Mouse (Mus musculus): ENCODE results near the gene Acbd6. TPM values are rescaled to one million over a fixed set of nuclear protein-coding genes. Genes with fewer than 3 reads are reported as not detected.
A peak's percentile ranks its signal among the peaks of the same experiment; 100 is the strongest.

Acbd6 gene
- polyA plus RNA-seq, 1 experiment from 2014 or later = 83.6 TPM

- H3K36me3 ChIP-seq = no peaks in the 10 kb centered on the region
- H3K9me3 ChIP-seq = no peaks in the 10 kb centered on the region
- no peak overlapping the region for H3K27ac ChIP-seq
- H3K27me3 ChIP-seq (ENCODE audit: insufficient read depth, poor library complexity, severe bottlenecking) = no peaks in the 10 kb centered on the region
- peaks cover 7% of the 10 kb centered on the region; the same call in 1 of the 2 replicates for H3K4me1 ChIP-seq (replicated peaks)
- DNase-seq (ENCODE audit: low spot score) = no peak
- whole genome bisulfite sequencing = 89% methylated on average over 15 of the region's 15 CpGs
- no peak overlapping the region for H3K4me3 ChIP-seq
These were observed 128.9 kb downstream of the Acbd6 start for GRCm38 (mm10) chr1:155686816-155687215.

- Histone ChIP-seq H3K36me3 (no peaks in the 10 kb centered on the region), H3K27ac (no peak overlapping the region), H3K9me3 (no peaks in the 10 kb centered on the region), H3K4me1 (replicated peaks) (no peaks in the 10 kb centered on the region), H3K4me3 (no peak overlapping the region), H3K27me3 (ENCODE audit: insufficient read depth, poor library complexity, severe bottlenecking) (no peaks in the 10 kb centered on the region)
- 79% methylated on average over 4 of the region's 4 CpGs for WGBS
- no peak for DNase-seq (ENCODE audit: low spot score)
These were observed 131.2 kb downstream of the Acbd6 start for GRCm38 (mm10) chr1:155689141-155689540.

GRCm38 (mm10) chr1:155689558-155689957 lies 131.6 kb downstream of the Acbd6 start:
- 86% methylated on average over 5 of the region's 5 CpGs for WGBS
- H3K36me3 ChIP-seq = no peaks in the 10 kb centered on the region

GRCm38 (mm10) chr1:155692230-155692629 lies 134.3 kb downstream of the Acbd6 start:
- Histone ChIP-seq H3K4me3 (no peak overlapping the region), H3K27me3 (ENCODE audit: insufficient read depth, poor library complexity, severe bottlenecking) (no peaks in the 10 kb centered on the region), H3K36me3 (no peaks in the 10 kb centered on the region), H3K27ac (no peak overlapping the region), H3K4me1 (replicated peaks) (no peaks in the 10 kb centered on the region), H3K9me3 (no peaks in the 10 kb centered on the region)
- DNase-seq (ENCODE audit: low spot score) = no peak
- 91% methylated on average over 6 of the region's 6 CpGs for WGBS

More at GRCm38 (mm10) chr1:155689558-155689957, 131.6 kb downstream of the Acbd6 start:
- H3K9me3 ChIP-seq = no peaks in the 10 kb centered on the region
- DNase-seq (ENCODE audit: low spot score) = no peak
- H3K27ac ChIP-seq = no peak overlapping the region
- H3K4me1 ChIP-seq (replicated peaks) = no peaks in the 10 kb centered on the region
- H3K27me3 ChIP-seq (ENCODE audit: insufficient read depth, poor library complexity, severe bottlenecking) = no peaks in the 10 kb centered on the region
- H3K4me3 ChIP-seq = no peak overlapping the region

GRCm38 (mm10) chr1:155693026-155693425 lies 135.1 kb downstream of the Acbd6 start:
- no peak overlapping the region for H3K27ac ChIP-seq
- no peaks in the 10 kb centered on the region for H3K36me3 ChIP-seq
- no peaks in the 10 kb centered on the region for H3K27me3 ChIP-seq (ENCODE audit: insufficient read depth, poor library complexity, severe bottlenecking)
- H3K4me3 ChIP-seq = no peak overlapping the region
- WGBS = 91% methylated on average over 11 of the region's 11 CpGs
- 0 out of 2 replicates have a peak, but pooled peaks cover 2% of the 10 kb centered on the region for H3K4me1 ChIP-seq (replicated peaks)
- no peak for DNase-seq (ENCODE audit: low spot score)
- H3K9me3 ChIP-seq = no peaks in the 10 kb centered on the region

- WGBS = 64% methylated on average over 5 of the region's 5 CpGs
- Histone ChIP-seq H3K4me1 (replicated peaks) (peaks cover 5% of the 10 kb centered on the region), H3K27ac (no peak overlapping the region), H3K9me3 (no peaks in the 10 kb centered on the region), H3K4me3 (no peak overlapping the region), H3K36me3 (no peaks in the 10 kb centered on the region), H3K27me3 (ENCODE audit: insufficient read depth, poor library complexity, severe bottlenecking) (no peaks in the 10 kb centered on the region)
- DNase-seq (ENCODE audit: low spot score) = no peak
These were observed 135.5 kb downstream of the Acbd6 start for GRCm38 (mm10) chr1:155693443-155693842.

GRCm38 (mm10) chr1:155698373-155699159 lies 140.6 kb downstream of the Acbd6 start:
- Histone ChIP-seq H3K4me3 (no peak overlapping the region), H3K9me3 (no peaks in the 10 kb centered on the region), H3K36me3 (no peaks in the 10 kb centered on the region), H3K4me1 (replicated peaks) (peaks cover 7% of the 10 kb centered on the region), H3K27ac (no peak overlapping the region), H3K27me3 (ENCODE audit: insufficient read depth, poor library complexity, severe bottlenecking) (no peaks in the 10 kb centered on the region)
- DNase-seq (ENCODE audit: low spot score) = no peak
- 69% methylated on average over 17 of the region's 17 CpGs for WGBS

- H3K27ac ChIP-seq = no peak overlapping the region
- H3K9me3 ChIP-seq = no peaks in the 10 kb centered on the region
- H3K27me3 ChIP-seq (ENCODE audit: insufficient read depth, poor library complexity, severe bottlenecking) = 0 out of 2 replicates have a peak, but pooled peaks cover 4% of the 10 kb centered on the region
- peaks cover 21% of the 10 kb centered on the region for H3K4me1 ChIP-seq (replicated peaks)
- H3K4me3 ChIP-seq = no peak overlapping the region
- no peaks in the 10 kb centered on the region for H3K36me3 ChIP-seq
- DNase-seq (ENCODE audit: low spot score) = no peak
These were observed 143.0 kb downstream of the Acbd6 start for GRCm38 (mm10) chr1:155700886-155701285.

GRCm38 (mm10) chr1:155703191-155703680 lies 145.3 kb downstream of the Acbd6 start:
- WGBS = 87% methylated on average over 5 of the region's 5 CpGs
- no peak for DNase-seq (ENCODE audit: low spot score)

GRCm38 (mm10) chr1:155704182-155704581 lies 146.3 kb downstream of the Acbd6 start:
- Histone ChIP-seq H3K27ac (peak overlapping the region; percentile 30; the same call in 1 of the 2 replicates), H3K9me3 (no peaks in the 10 kb centered on the region), H3K4me1 (replicated peaks) (peaks cover 19% of the 10 kb centered on the region; the same call in 1 of the 2 replicates), H3K4me3 (no peak overlapping the region), H3K27me3 (ENCODE audit: insufficient read depth, poor library complexity, severe bottlenecking) (0 out of 2 replicates have a peak, but pooled peaks cover 4% of the 10 kb centered on the region), H3K36me3 (no peaks in the 10 kb centered on the region)
- WGBS = 57% methylated on average over 5 of the region's 5 CpGs
- peak; percentile 34 for DNase-seq (ENCODE audit: low spot score)

More at GRCm38 (mm10) chr1:155703191-155703680, 145.3 kb downstream of the Acbd6 start:
- Histone ChIP-seq H3K27ac (no peak overlapping the region; the same call in 1 of the 2 replicates), H3K27me3 (ENCODE audit: insufficient read depth, poor library complexity, severe bottlenecking) (0 out of 2 replicates have a peak, but pooled peaks cover 4% of the 10 kb centered on the region), H3K4me1 (replicated peaks) (peaks cover 21% of the 10 kb centered on the region), H3K36me3 (no peaks in the 10 kb centered on the region), H3K4me3 (no peak overlapping the region), H3K9me3 (no peaks in the 10 kb centered on the region)

GRCm38 (mm10) chr1:155713306-155713705 lies 155.4 kb downstream of the Acbd6 start:
- H3K4me1 ChIP-seq (replicated peaks) = peaks cover 6% of the 10 kb centered on the region; the same call in 1 of the 2 replicates
- 70% methylated on average over 2 of the region's 2 CpGs for WGBS
- no peaks in the 10 kb centered on the region for H3K9me3 ChIP-seq
- no peak for DNase-seq (ENCODE audit: low spot score)
- H3K36me3 ChIP-seq = no peaks in the 10 kb centered on the region
- H3K4me3 ChIP-seq = no peak overlapping the region
- H3K27me3 ChIP-seq (ENCODE audit: insufficient read depth, poor library complexity, severe bottlenecking) = peaks cover 24% of the 10 kb centered on the region
- no peak overlapping the region for H3K27ac ChIP-seq

- no peaks in the 10 kb centered on the region for H3K9me3 ChIP-seq
- H3K27ac ChIP-seq = no peak overlapping the region
- H3K27me3 ChIP-seq (ENCODE audit: insufficient read depth, poor library complexity, severe bottlenecking) = peaks cover 44% of the 10 kb centered on the region
- no peak for DNase-seq (ENCODE audit: low spot score)
- peaks cover 16% of the 10 kb centered on the region; the same call in 1 of the 2 replicates for H3K4me1 ChIP-seq (replicated peaks)
- no peaks in the 10 kb centered on the region for H3K36me3 ChIP-seq
- no peak overlapping the region for H3K4me3 ChIP-seq
These were observed 157.4 kb downstream of the Acbd6 start for GRCm38 (mm10) chr1:155715366-155715765.

GRCm38 (mm10) chr1:155717301-155717700 lies 159.4 kb downstream of the Acbd6 start:
- H3K4me1 ChIP-seq (replicated peaks) = peaks cover 20% of the 10 kb centered on the region
- H3K9me3 ChIP-seq = no peaks in the 10 kb centered on the region
- no peak overlapping the region for H3K27ac ChIP-seq
- no peaks in the 10 kb centered on the region for H3K36me3 ChIP-seq
- H3K27me3 ChIP-seq (ENCODE audit: insufficient read depth, poor library complexity, severe bottlenecking) = peaks cover 57% of the 10 kb centered on the region
- H3K4me3 ChIP-seq = no peak overlapping the region
- DNase-seq (ENCODE audit: low spot score) = no peak
- 94% methylated on average over 12 of the region's 12 CpGs for WGBS
